Mouse (Mus musculus): ENCODE data around the gene Acrbp. TPM values are rescaled to one million over a fixed set of nuclear protein-coding genes. Genes with fewer than 3 reads are reported as not detected.

Acrbp gene
- polyA plus RNA-seq, 1 experiment from 2014 or later: 11.7 TPM

DNA sequence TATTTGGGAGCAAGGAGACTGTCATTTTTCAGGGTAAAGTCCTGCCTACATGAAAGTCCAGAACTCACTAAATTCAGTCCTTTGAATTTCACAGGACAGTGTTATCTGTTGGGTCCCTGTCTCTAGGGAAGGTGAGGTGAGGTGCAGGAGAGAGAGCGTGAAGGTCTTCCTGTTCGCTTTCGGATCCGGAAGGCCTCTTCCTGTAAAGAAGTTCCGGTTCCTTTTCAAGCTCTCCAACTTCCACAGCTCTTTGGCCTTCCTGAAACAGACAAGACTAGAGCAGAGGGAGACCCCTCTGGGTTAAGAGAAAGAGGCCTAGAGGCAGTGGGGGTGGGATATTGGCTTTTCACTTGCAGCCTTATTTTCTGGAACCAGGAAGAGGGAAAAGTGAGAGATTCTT is 42.9 kb downstream of the Acrbp start:
- WGBS: 91% methylated on average over 5 of the region's 5 CpGs
- no peaks in the 10 kb centered on the region for H3K27me3 ChIP-seq (ENCODE audit: control insufficient read depth, insufficient read depth, low read length)
- no peak for ATAC-seq (ENCODE audit: insufficient read depth, low FRiP score, low TSS enrichment)
- no peak overlapping the region for H3K4me2 ChIP-seq (ENCODE audit: low read depth)
- H3K4me3 ChIP-seq (ENCODE audit: low read depth, low read length): no peak overlapping the region
- H3K36me3 ChIP-seq (ENCODE audit: control insufficient read depth, insufficient read depth, low read length): no peaks in the 10 kb centered on the region
- H3K4me1 ChIP-seq (ENCODE audit: control insufficient read depth, insufficient read depth, low read length): peaks cover 18% of the 10 kb centered on the region
- no peak for DNase-seq (ENCODE audit: low spot score)
- no peaks in the 10 kb centered on the region for H3K9me3 ChIP-seq (ENCODE audit: control insufficient read depth, low read length)
- no peak overlapping the region for H3K27ac ChIP-seq (ENCODE audit: low read depth, low read length)
- no peak overlapping the region for H3K9ac ChIP-seq (ENCODE audit: low read length)

DNA sequence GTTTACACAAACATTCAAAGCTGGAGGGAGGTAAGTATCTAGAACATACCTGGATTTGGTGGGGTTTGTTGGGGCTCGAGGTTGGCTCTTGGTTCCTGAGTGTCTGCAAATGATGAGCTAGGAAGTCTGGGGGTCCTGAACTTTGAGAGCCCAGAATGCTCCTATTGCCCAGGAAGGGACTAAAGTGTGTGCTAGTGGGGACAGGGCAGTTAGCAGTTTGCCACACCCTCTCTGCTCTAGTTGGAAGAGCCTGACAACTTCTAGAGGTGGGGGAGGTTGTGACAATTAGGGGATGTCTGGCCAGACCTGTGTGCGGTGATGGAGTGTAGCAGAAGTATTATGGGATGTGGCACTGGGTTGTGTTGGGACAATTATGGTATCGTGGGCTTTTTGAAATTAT is 45.4 kb downstream of the Acrbp start:
- H3K27me3 ChIP-seq (ENCODE audit: control insufficient read depth, insufficient read depth, low read length): no peaks in the 10 kb centered on the region
- no peak overlapping the region for H3K9ac ChIP-seq (ENCODE audit: low read length)
- H3K4me3 ChIP-seq (ENCODE audit: low read depth, low read length): no peak overlapping the region
- no peak for DNase-seq (ENCODE audit: low spot score)
- 66% methylated on average over 3 of the region's 3 CpGs for WGBS
- peaks cover 36% of the 10 kb centered on the region for H3K4me1 ChIP-seq (ENCODE audit: control insufficient read depth, insufficient read depth, low read length)
- H3K36me3 ChIP-seq (ENCODE audit: control insufficient read depth, insufficient read depth, low read length): no peaks in the 10 kb centered on the region
- H3K9me3 ChIP-seq (ENCODE audit: control insufficient read depth, low read length): no peaks in the 10 kb centered on the region
- H3K27ac ChIP-seq (ENCODE audit: low read depth, low read length): no peak overlapping the region
- no peak; the same call in 1 of the 2 replicates for ATAC-seq (ENCODE audit: insufficient read depth, low FRiP score, low TSS enrichment)
- H3K4me2 ChIP-seq (ENCODE audit: low read depth): no peak overlapping the region; the same call in 1 of the 2 replicates

DNA sequence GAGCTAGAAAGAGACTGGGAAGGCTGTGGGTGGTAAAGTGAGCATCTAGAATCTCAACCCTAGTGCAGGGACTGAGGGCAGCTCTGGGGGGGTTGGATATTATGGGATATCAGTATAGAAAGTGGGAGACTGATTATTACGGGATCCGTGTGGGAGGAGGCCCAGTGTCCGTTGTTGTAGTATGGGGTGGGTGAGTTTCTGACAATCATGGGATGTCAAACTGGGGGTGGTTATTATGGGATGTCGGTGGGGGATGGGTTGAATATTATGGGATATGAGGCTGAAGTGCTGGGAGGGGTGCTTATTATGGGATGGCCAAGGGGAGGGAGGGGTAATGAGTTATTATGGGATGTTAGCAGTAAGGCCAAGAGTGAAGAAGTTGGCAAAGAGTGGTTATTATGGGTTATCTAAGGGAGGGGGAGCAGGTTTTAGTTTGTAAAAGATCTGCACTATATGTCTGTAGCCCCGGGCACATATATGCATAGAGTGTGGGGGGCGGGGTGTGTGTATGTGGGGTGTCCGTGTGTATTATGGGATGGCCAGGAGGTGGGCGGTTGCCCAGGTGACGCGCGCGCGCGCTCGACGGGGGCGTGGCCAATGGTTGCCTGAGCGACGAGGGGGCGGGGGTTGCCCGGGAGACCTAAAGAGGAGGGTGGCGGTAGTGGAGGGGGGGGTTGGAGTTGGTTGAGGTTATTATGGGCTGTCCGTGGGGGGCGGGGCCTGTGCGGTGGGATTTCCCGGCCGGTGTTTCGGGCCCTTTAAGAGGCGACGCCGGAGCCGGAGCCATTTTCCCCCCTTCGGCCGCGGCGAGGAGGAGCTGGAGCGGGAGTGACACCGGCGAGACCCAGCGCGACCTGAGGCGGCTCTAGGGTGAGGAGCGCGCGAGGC is 46.1 kb downstream of the Acrbp start, which contains the start of gene Chd4:
Chd4 (plus strand) TSS at position 591 of the 888 bp plus-strand sequence.
- ATAC-seq (ENCODE audit: insufficient read depth, low FRiP score, low TSS enrichment) (peak; percentile 75), DNase-seq (ENCODE audit: low spot score) (peak; percentile 92)
- no peaks in the 10 kb centered on the region for H3K27me3 ChIP-seq (ENCODE audit: control insufficient read depth, insufficient read depth, low read length)
- 3% methylated on average over 35 of the region's 45 CpGs for WGBS
- H3K36me3 ChIP-seq (ENCODE audit: control insufficient read depth, insufficient read depth, low read length): peaks cover under 1% of the 10 kb centered on the region; the same call in 1 of the 2 replicates
- peak within 1 kb of the TSS; percentile 95 for H3K27ac ChIP-seq (ENCODE audit: low read depth, low read length)
- peak within 1 kb of the TSS; percentile 83 for H3K9ac ChIP-seq (ENCODE audit: low read length)
- peak within 1 kb of the TSS; percentile 95 for H3K4me3 ChIP-seq (ENCODE audit: low read depth, low read length)
- peak within 1 kb of the TSS; percentile 65 for H3K4me2 ChIP-seq (ENCODE audit: low read depth)
- no peaks in the 10 kb centered on the region for H3K9me3 ChIP-seq (ENCODE audit: control insufficient read depth, low read length)
- peaks cover 31% of the 10 kb centered on the region for H3K4me1 ChIP-seq (ENCODE audit: control insufficient read depth, insufficient read depth, low read length)

DNA sequence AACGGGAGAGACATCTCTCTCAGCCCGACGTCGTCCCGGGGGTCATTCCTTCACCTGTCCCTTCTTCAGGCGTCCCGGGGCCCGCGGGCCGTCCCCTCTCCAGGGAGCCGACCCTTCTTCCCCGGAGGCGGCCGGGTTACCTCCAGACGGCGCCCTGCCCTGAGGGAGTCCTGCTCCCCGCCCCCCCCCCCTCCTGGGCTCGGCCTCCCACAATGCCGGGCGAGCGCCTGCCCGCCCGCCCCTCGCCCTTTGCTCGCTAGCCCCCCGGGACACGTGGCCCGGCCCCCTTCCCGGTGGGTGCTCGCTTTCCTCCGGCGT is 46.7 kb downstream of the Acrbp start:
- peak overlapping the region; percentile 83 for H3K9ac ChIP-seq (ENCODE audit: low read length)
- peak overlapping the region; percentile 95 for H3K4me3 ChIP-seq (ENCODE audit: low read depth, low read length)
- no peaks in the 10 kb centered on the region for H3K27me3 ChIP-seq (ENCODE audit: control insufficient read depth, insufficient read depth, low read length)
- H3K36me3 ChIP-seq (ENCODE audit: control insufficient read depth, insufficient read depth, low read length): peaks cover 6% of the 10 kb centered on the region
- peak overlapping the region; percentile 65 for H3K4me2 ChIP-seq (ENCODE audit: low read depth)
- 1% methylated on average over 14 of the region's 32 CpGs for WGBS
- H3K27ac ChIP-seq (ENCODE audit: low read depth, low read length): peak overlapping the region; percentile 95
- ATAC-seq (ENCODE audit: insufficient read depth, low FRiP score, low TSS enrichment): no peak; the same call in 1 of the 2 replicates
- no peak for DNase-seq (ENCODE audit: low spot score)
- H3K9me3 ChIP-seq (ENCODE audit: control insufficient read depth, low read length): no peaks in the 10 kb centered on the region
- peaks cover 27% of the 10 kb centered on the region for H3K4me1 ChIP-seq (ENCODE audit: control insufficient read depth, insufficient read depth, low read length)

DNA sequence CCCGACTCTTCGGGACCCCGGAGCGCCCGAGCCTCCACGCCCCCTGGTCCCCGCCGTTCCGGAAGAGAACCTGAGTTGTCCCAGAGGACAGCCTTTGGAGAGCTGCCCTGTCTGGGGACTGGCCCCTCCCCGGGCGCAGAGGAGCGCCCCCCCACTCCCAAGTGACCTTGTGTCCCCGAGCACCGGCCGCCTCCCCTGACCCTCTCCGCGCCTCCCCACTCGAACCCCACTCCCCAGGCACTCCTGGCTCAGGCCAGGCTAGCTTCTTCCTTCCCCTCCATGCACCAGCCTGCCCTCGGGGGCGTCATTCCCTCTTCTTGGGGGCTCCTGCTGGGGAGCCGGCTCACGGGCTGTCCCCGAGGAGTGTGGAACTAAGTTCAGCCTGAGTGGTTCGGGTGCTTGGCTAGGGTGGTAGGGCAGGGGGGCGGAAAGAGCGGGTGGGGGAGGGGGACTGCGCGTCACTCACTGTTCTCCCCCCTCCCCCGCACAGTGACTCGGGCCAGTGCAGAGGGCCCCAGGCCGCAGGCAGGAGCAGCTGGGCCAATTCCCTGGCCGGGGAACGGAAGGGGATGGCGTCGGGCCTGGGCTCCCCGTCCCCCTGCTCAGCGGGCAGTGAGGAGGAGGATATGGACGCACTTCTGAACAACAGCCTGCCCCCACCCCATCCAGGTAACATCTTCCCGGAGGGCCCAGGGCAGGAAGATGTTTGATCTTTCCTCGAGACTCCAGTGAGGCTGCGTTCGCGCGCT is 47.3 kb downstream of the Acrbp start:
- H3K36me3 ChIP-seq (ENCODE audit: control insufficient read depth, insufficient read depth, low read length): peaks cover 11% of the 10 kb centered on the region
- H3K9me3 ChIP-seq (ENCODE audit: control insufficient read depth, low read length): no peaks in the 10 kb centered on the region
- H3K27me3 ChIP-seq (ENCODE audit: control insufficient read depth, insufficient read depth, low read length): no peaks in the 10 kb centered on the region
- WGBS: 0% methylated on average over 29 of the region's 44 CpGs
- H3K4me1 ChIP-seq (ENCODE audit: control insufficient read depth, insufficient read depth, low read length): peaks cover 27% of the 10 kb centered on the region
- peak overlapping the region; percentile 83 for H3K9ac ChIP-seq (ENCODE audit: low read length)
- ATAC-seq (ENCODE audit: insufficient read depth, low FRiP score, low TSS enrichment) (peak; percentile 59), DNase-seq (ENCODE audit: low spot score) (peak; percentile 72)
- H3K4me3 ChIP-seq (ENCODE audit: low read depth, low read length): peak overlapping the region; percentile 95
- peak overlapping the region; percentile 95 for H3K27ac ChIP-seq (ENCODE audit: low read depth, low read length)
- H3K4me2 ChIP-seq (ENCODE audit: low read depth): peak overlapping the region; percentile 65

DNA sequence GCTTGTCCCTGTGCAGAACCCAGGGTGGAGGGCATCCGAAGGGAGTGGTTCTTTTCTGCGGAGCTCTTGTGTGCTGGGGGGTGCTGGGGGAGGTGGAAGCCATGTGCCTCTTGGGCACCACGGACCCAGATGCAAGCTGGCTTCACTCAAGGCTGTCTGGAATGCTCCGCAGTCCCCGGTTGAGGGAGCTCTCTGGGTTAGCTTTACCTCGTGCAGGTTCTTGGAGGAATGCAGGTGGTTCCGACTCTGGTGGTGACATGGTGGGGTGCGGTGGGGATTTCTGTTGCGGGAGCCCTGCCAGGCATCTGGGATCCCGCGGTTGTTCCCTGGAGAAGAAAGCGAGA is 47.8 kb downstream of the Acrbp start:
- DNase-seq (ENCODE audit: low spot score) (peak; percentile 28), ATAC-seq (ENCODE audit: insufficient read depth, low FRiP score, low TSS enrichment) (no peak)

DNA sequence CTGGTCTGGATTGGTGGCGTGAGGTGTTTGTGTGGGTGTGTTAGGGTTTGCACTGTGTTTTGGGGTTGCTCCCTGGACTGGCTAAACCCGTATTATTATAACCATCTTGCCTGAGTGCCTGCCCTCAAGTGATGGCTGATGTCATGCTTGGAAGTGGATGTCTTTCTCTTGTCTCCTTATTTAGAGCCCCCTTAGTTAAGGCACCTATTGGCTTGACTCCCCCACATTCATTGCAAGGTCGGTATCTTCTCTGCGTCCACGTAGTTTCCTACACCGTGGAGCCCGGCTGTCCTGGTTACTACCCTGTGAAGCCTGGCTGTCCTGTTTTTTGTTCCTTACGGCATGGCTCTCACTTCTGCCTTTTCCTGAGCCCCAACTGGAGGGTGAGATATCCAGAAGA is 48.5 kb downstream of the Acrbp start:
- peak overlapping the region; percentile 83 for H3K9ac ChIP-seq (ENCODE audit: low read length)
- H3K4me2 ChIP-seq (ENCODE audit: low read depth): peak overlapping the region; percentile 65
- WGBS: 72% methylated on average over 8 of the region's 8 CpGs
- no peaks in the 10 kb centered on the region for H3K9me3 ChIP-seq (ENCODE audit: control insufficient read depth, low read length)
- no peak overlapping the region for H3K27ac ChIP-seq (ENCODE audit: low read depth, low read length)
- H3K4me3 ChIP-seq (ENCODE audit: low read depth, low read length): peak overlapping the region; percentile 95
- H3K27me3 ChIP-seq (ENCODE audit: control insufficient read depth, insufficient read depth, low read length): no peaks in the 10 kb centered on the region
- ATAC-seq (ENCODE audit: insufficient read depth, low FRiP score, low TSS enrichment) (no peak), DNase-seq (ENCODE audit: low spot score) (no peak)
- peaks cover 22% of the 10 kb centered on the region for H3K36me3 ChIP-seq (ENCODE audit: control insufficient read depth, insufficient read depth, low read length)
- peaks cover 27% of the 10 kb centered on the region for H3K4me1 ChIP-seq (ENCODE audit: control insufficient read depth, insufficient read depth, low read length)

More for the DNA sequence above, 47.8 kb downstream of the Acrbp start:
- Histone ChIP-seq H3K36me3 (ENCODE audit: control insufficient read depth, insufficient read depth, low read length) (peaks cover 17% of the 10 kb centered on the region), H3K4me1 (ENCODE audit: control insufficient read depth, insufficient read depth, low read length) (peaks cover 27% of the 10 kb centered on the region), H3K27me3 (ENCODE audit: control insufficient read depth, insufficient read depth, low read length) (no peaks in the 10 kb centered on the region), H3K27ac (ENCODE audit: low read depth, low read length) (peak overlapping the region; percentile 95; the same call in 1 of the 2 replicates), H3K9ac (ENCODE audit: low read length) (peak overlapping the region; percentile 83), H3K4me3 (ENCODE audit: low read depth, low read length) (peak overlapping the region; percentile 95), H3K4me2 (ENCODE audit: low read depth) (peak overlapping the region; percentile 65), H3K9me3 (ENCODE audit: control insufficient read depth, low read length) (no peaks in the 10 kb centered on the region)
- 2% methylated on average over 12 of the region's 12 CpGs for WGBS

DNA sequence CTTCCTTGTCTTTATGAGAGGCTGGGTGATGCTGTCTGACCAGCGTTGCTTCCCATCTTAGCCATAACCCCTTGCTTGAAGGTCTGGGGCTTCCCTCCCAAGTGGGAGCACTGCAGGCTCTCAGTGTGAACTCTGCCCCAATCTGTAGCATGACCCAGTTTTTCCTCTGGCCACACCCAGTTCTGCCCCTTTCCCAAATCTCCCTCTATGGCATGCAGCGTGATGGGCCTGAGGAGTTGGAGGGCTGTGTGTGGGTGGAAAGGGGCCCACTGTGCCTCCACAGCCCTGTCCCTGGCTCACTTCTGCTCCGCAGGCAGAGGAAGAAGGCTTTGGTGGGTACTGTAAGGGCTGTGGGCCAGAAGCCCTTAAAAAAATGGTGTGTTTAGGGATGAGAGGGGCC is 49.0 kb downstream of the Acrbp start:
- Histone ChIP-seq H3K27ac (ENCODE audit: low read depth, low read length) (0 out of 2 replicates have a peak overlapping the region, but pooled peaks have one; percentile 15), H3K27me3 (ENCODE audit: control insufficient read depth, insufficient read depth, low read length) (no peaks in the 10 kb centered on the region), H3K9ac (ENCODE audit: low read length) (0 out of 2 replicates have a peak overlapping the region, but pooled peaks have one; percentile 1), H3K4me2 (ENCODE audit: low read depth) (peak overlapping the region; percentile 65), H3K4me1 (ENCODE audit: control insufficient read depth, insufficient read depth, low read length) (peaks cover 27% of the 10 kb centered on the region), H3K36me3 (ENCODE audit: control insufficient read depth, insufficient read depth, low read length) (peaks cover 24% of the 10 kb centered on the region), H3K9me3 (ENCODE audit: control insufficient read depth, low read length) (no peaks in the 10 kb centered on the region), H3K4me3 (ENCODE audit: low read depth, low read length) (peak overlapping the region; percentile 95)
- ATAC-seq (ENCODE audit: insufficient read depth, low FRiP score, low TSS enrichment) (no peak), DNase-seq (ENCODE audit: low spot score) (no peak)
- WGBS: 73% methylated on average over 3 of the region's 3 CpGs
